Mouse (Mus musculus): Measurements from ENCODE around the gene Col28a1. TPM values are rescaled to one million over a fixed set of nuclear protein-coding genes. Genes with fewer than 3 reads are reported as not detected.

The Col28a1 gene
- polyA plus RNA-seq (2021; fragmentation: Nextera tagmentation): 0.09 TPM in 1 of 2 replicates, not detected in the other
- long read RNA-seq, experiment 1: 0 reads
- long read RNA-seq, experiment 2, partial matches to known transcripts: 0 of 1 reads
- long read RNA-seq, experiment 2, other reads (novel, unspliced or antisense): 1 of 1 reads

DNA sequence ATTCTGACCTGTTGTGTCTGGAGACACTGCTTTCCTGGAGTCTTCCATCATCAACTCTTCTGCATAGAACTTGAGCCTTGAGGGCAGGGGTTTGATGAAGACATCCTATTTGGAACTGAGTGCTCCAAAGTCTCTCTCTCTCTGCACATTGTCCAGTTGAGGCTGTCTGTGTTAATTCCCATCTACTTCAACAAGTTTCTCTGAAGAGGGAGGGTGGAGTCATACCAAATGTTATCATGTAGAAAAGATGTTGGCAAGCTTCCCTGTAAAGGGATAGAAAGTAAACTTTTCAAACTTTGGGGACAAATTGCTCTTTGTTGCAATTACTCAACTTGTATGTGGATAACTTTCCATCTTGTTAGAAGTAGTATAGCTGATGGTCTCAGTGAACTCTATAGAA is at the start of gene Col28a1:
Gene Col28a1 (minus strand): TSS at position 101 of the 400 bp plus-strand sequence.

GRCm38 (mm10) chr6:8209047-8209865 is 16.8 kb upstream of the Col28a1 start, which contains the start of gene Mios:
TSS of gene Mios (plus strand) at chr6:8209222.

Other genes with a start within 250 kb of the Col28a1 start
- gene Mios, start 16.6 kb upstream of the Col28a1 start, polyA plus RNA-seq (2021; fragmentation: Nextera tagmentation): 9.5 and 10.1 TPM in 2 replicates
- gene Rpa3, start 66.6 kb upstream of the Col28a1 start, polyA plus RNA-seq (2021; fragmentation: Nextera tagmentation): 30.9 and 40.3 TPM in 2 replicates
- gene Umad1, start 66.7 kb upstream of the Col28a1 start, polyA plus RNA-seq (2021; fragmentation: Nextera tagmentation): 45.0 and 46.5 TPM in 2 replicates
- gene Gm45062, start 66.8 kb upstream of the Col28a1 start, polyA plus RNA-seq (2021; fragmentation: Nextera tagmentation): 1.3 and 3.1 TPM in 2 replicates

Measured in layer of hippocampus, adult 6 months (tissue).